Mouse (Mus musculus): Measurements from ENCODE around the gene Igfbp5. TPM values are rescaled to one million over a fixed set of nuclear protein-coding genes. Genes with fewer than 3 reads are reported as not detected.

The Igfbp5 gene
- total RNA-seq, 4 experiments from 2014 or later, result 89.6 to 129 (median 119) TPM

- no peak for DNase-seq (ENCODE audit: low spot score)
These were observed 31.8 kb downstream of the Igfbp5 start for GRCm38 (mm10) chr1:72842666-72843459.

GRCm38 (mm10) chr1:72839791-72840190, 34.9 kb downstream of the Igfbp5 start:
- DNase-seq (ENCODE audit: low spot score), result no peak

- DNase-seq (ENCODE audit: low spot score), result no peak
These were observed 35.3 kb downstream of the Igfbp5 start for GRCm38 (mm10) chr1:72839356-72839755.

- DNase-seq (ENCODE audit: low spot score), result no peak
These were observed 41.1 kb downstream of the Igfbp5 start for GRCm38 (mm10) chr1:72833563-72833962.

GRCm38 (mm10) chr1:72832715-72833153, 42.0 kb downstream of the Igfbp5 start:
- DNase-seq (ENCODE audit: low spot score), result no peak

GRCm38 (mm10) chr1:72830485-72830884, 44.2 kb downstream of the Igfbp5 start:
- no peak for DNase-seq (ENCODE audit: low spot score)

GRCm38 (mm10) chr1:72828843-72829242, 45.8 kb downstream of the Igfbp5 start:
- no peak for DNase-seq (ENCODE audit: low spot score)

GRCm38 (mm10) chr1:72827411-72828315, 47.0 kb downstream of the Igfbp5 start:
- DNase-seq (ENCODE audit: low spot score), result no peak

GRCm38 (mm10) chr1:72826931-72827330, 47.8 kb downstream of the Igfbp5 start:
- no peak for DNase-seq (ENCODE audit: low spot score)

- DNase-seq (ENCODE audit: low spot score), result no peak
These were observed 48.2 kb downstream of the Igfbp5 start for GRCm38 (mm10) chr1:72826446-72826845.

GRCm38 (mm10) chr1:72825921-72826320, 48.8 kb downstream of the Igfbp5 start:
- DNase-seq (ENCODE audit: low spot score), result no peak

- DNase-seq (ENCODE audit: low spot score), result no peak
These were observed 49.4 kb downstream of the Igfbp5 start for GRCm38 (mm10) chr1:72825286-72825685.

- no peak for DNase-seq (ENCODE audit: low spot score)
These were observed 50.0 kb downstream of the Igfbp5 start for GRCm38 (mm10) chr1:72824707-72825101.

GRCm38 (mm10) chr1:72823751-72824706, 50.7 kb downstream of the Igfbp5 start, which contains the start of gene Igfbp2:
Gene Igfbp2 (plus strand): TSS chr1:72824503.
- no peak for DNase-seq (ENCODE audit: low spot score)

GRCm38 (mm10) chr1:72822893-72823292, 51.8 kb downstream of the Igfbp5 start:
- DNase-seq (ENCODE audit: low spot score), result no peak

- DNase-seq (ENCODE audit: low spot score), result no peak
These were observed 54.7 kb downstream of the Igfbp5 start for GRCm38 (mm10) chr1:72819995-72820394.

- no peak for DNase-seq (ENCODE audit: low spot score)
These were observed 59.1 kb downstream of the Igfbp5 start for GRCm38 (mm10) chr1:72815616-72816015.

GRCm38 (mm10) chr1:72815184-72815583, 59.5 kb downstream of the Igfbp5 start:
- DNase-seq (ENCODE audit: low spot score), result no peak

- DNase-seq (ENCODE audit: low spot score), result no peak
These were observed 60.9 kb downstream of the Igfbp5 start for GRCm38 (mm10) chr1:72813639-72814403.

- DNase-seq (ENCODE audit: low spot score), result no peak
These were observed 61.5 kb downstream of the Igfbp5 start for GRCm38 (mm10) chr1:72813089-72813638.

Measured in heart, adult 8-10 months (tissue).